Mouse (Mus musculus): ENCODE data around the gene Rapgef5. TPM values are rescaled to one million over a fixed set of nuclear protein-coding genes. Genes with fewer than 3 reads are reported as not detected.

The Rapgef5 gene
- total RNA-seq, 1 experiment = 9.9 TPM

- Histone ChIP-seq H3K9me3 (ENCODE audit: control insufficient read depth, insufficient read depth, low read depth, low read length) (no peaks in the 10 kb centered on the region), H3K9ac (ENCODE audit: insufficient read depth, low read depth, low read length, poor library complexity, severe bottlenecking) (no peak overlapping the region), H3K4me1 (ENCODE audit: control insufficient read depth in 2 of 2, insufficient read depth in 2 of 2, low read length in 2 of 2, poor library complexity in 1 of 2) (no peaks in the 10 kb centered on the region), H3K27ac (ENCODE audit: insufficient read depth, low read depth, low read length, poor library complexity, severe bottlenecking) (no peak overlapping the region), H3K36me3 (ENCODE audit: control insufficient read depth, insufficient read depth, low read length, poor library complexity, severe bottlenecking) (no peaks in the 10 kb centered on the region), H3K4me3 (ENCODE audit: insufficient read depth in 1 of 2, low read depth in 1 of 2, low read length in 2 of 2, poor library complexity in 1 of 2, severe bottlenecking in 1 of 2) (no peak overlapping the region)
- in situ Hi-C loops (cut with MboI; ENCODE audit: low sequenced_read_pairs in 2 of 2, unreplicated experiment in 2 of 2) = no loop called here
- TF ChIP-seq ZNF384 (IDR thresholded peaks at IDR 0.05; ENCODE audit: low read depth, low read length) = no peak
- no peak for TF ChIP-seq CHD2 (IDR thresholded peaks at IDR 0.05; ENCODE audit: low read depth, low read length)
- TF ChIP-seq ZC3H11A (IDR thresholded peaks at IDR 0.05; ENCODE audit: borderline replicate concordance, low read depth, low read length) = no peak
- TF ChIP-seq HCFC1 (IDR thresholded peaks at IDR 0.05; ENCODE audit: borderline replicate concordance, insufficient read depth, low read length) = no peak
- TF ChIP-seq MAFK (IDR thresholded peaks at IDR 0.05; ENCODE audit: insufficient read depth, low read depth, low read length) = no peak
- no peak for DNase-seq (ENCODE audit: low read depth, low spot score)
Observed at GRCm38 (mm10) chr12:117553353-117553752, 37.1 kb downstream of the Rapgef5 start.

DNA sequence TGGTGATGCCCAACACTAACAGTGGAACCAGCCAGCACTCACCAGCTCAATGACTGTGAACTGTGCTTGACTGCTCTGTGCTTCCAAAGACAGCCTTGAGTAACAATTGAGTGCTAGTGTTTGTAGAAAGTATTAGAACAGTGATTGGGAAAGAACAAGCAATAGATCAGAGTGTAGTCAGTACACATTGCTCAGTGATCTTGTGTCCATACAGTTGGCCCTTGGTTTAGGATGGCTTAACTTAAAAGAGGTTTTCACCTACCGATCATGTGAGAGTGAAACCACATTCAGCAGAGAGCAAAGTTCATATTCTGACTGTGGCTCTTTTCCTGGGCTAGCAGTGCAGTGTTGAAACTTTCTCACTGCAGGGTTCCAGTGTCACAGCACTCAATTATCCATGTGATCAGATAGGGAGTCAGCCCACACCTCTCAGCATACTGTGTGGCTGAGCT, 38.4 kb downstream of the Rapgef5 start:
- H3K27ac ChIP-seq (ENCODE audit: insufficient read depth, low read depth, low read length, poor library complexity, severe bottlenecking) = no peak overlapping the region
- TF ChIP-seq ZNF384 (IDR thresholded peaks at IDR 0.05; ENCODE audit: low read depth, low read length) (no peak), HCFC1 (IDR thresholded peaks at IDR 0.05; ENCODE audit: borderline replicate concordance, insufficient read depth, low read length) (no peak), CHD2 (IDR thresholded peaks at IDR 0.05; ENCODE audit: low read depth, low read length) (no peak), MAFK (IDR thresholded peaks at IDR 0.05; ENCODE audit: insufficient read depth, low read depth, low read length) (no peak), ZC3H11A (IDR thresholded peaks at IDR 0.05; ENCODE audit: borderline replicate concordance, low read depth, low read length) (no peak)
- DNase-seq (ENCODE audit: low read depth, low spot score) = no peak
- H3K9me3 ChIP-seq (ENCODE audit: control insufficient read depth, insufficient read depth, low read depth, low read length) = no peaks in the 10 kb centered on the region
- no peak overlapping the region for H3K4me3 ChIP-seq (ENCODE audit: insufficient read depth in 1 of 2, low read depth in 1 of 2, low read length in 2 of 2, poor library complexity in 1 of 2, severe bottlenecking in 1 of 2)
- no peaks in the 10 kb centered on the region for H3K4me1 ChIP-seq (ENCODE audit: control insufficient read depth in 2 of 2, insufficient read depth in 2 of 2, low read length in 2 of 2, poor library complexity in 1 of 2)
- in situ Hi-C loops (cut with MboI; ENCODE audit: low sequenced_read_pairs in 2 of 2, unreplicated experiment in 2 of 2) = no loop called here
- no peak overlapping the region for H3K9ac ChIP-seq (ENCODE audit: insufficient read depth, low read depth, low read length, poor library complexity, severe bottlenecking)
- no peaks in the 10 kb centered on the region for H3K36me3 ChIP-seq (ENCODE audit: control insufficient read depth, insufficient read depth, low read length, poor library complexity, severe bottlenecking)

- TF ChIP-seq ZNF384 (IDR thresholded peaks at IDR 0.05; ENCODE audit: low read depth, low read length) (no peak), ZC3H11A (IDR thresholded peaks at IDR 0.05; ENCODE audit: borderline replicate concordance, low read depth, low read length) (no peak), CHD2 (IDR thresholded peaks at IDR 0.05; ENCODE audit: low read depth, low read length) (no peak), MAFK (IDR thresholded peaks at IDR 0.05; ENCODE audit: insufficient read depth, low read depth, low read length) (no peak), HCFC1 (IDR thresholded peaks at IDR 0.05; ENCODE audit: borderline replicate concordance, insufficient read depth, low read length) (no peak)
- in situ Hi-C loops (cut with MboI; ENCODE audit: low sequenced_read_pairs in 2 of 2, unreplicated experiment in 2 of 2) = no loop called here
- H3K9me3 ChIP-seq (ENCODE audit: control insufficient read depth, insufficient read depth, low read depth, low read length) = no peaks in the 10 kb centered on the region
Observed at GRCm38 (mm10) chr12:117560450-117560849, 44.2 kb downstream of the Rapgef5 start.

GRCm38 (mm10) chr12:117561411-117562059, 45.3 kb downstream of the Rapgef5 start:
- Histone ChIP-seq H3K36me3 (ENCODE audit: control insufficient read depth, insufficient read depth, low read length, poor library complexity, severe bottlenecking) (peaks cover 2% of the 10 kb centered on the region; the same call in 1 of the 2 replicates), H3K27ac (ENCODE audit: insufficient read depth, low read depth, low read length, poor library complexity, severe bottlenecking) (no peak overlapping the region), H3K9me3 (ENCODE audit: control insufficient read depth, insufficient read depth, low read depth, low read length) (no peaks in the 10 kb centered on the region), H3K4me1 (ENCODE audit: control insufficient read depth in 2 of 2, insufficient read depth in 2 of 2, low read length in 2 of 2, poor library complexity in 1 of 2) (no peaks in the 10 kb centered on the region), H3K4me3 (ENCODE audit: insufficient read depth in 1 of 2, low read depth in 1 of 2, low read length in 2 of 2, poor library complexity in 1 of 2, severe bottlenecking in 1 of 2) (no peak overlapping the region), H3K9ac (ENCODE audit: insufficient read depth, low read depth, low read length, poor library complexity, severe bottlenecking) (no peak overlapping the region)
- TF ChIP-seq ZNF384 (IDR thresholded peaks at IDR 0.05; ENCODE audit: low read depth, low read length) (no peak), MAFK (IDR thresholded peaks at IDR 0.05; ENCODE audit: insufficient read depth, low read depth, low read length) (no peak), HCFC1 (IDR thresholded peaks at IDR 0.05; ENCODE audit: borderline replicate concordance, insufficient read depth, low read length) (no peak), CHD2 (IDR thresholded peaks at IDR 0.05; ENCODE audit: low read depth, low read length) (no peak), ZC3H11A (IDR thresholded peaks at IDR 0.05; ENCODE audit: borderline replicate concordance, low read depth, low read length) (no peak)
- no peak for DNase-seq (ENCODE audit: low read depth, low spot score)
- in situ Hi-C loops (cut with MboI; ENCODE audit: low sequenced_read_pairs in 2 of 2, unreplicated experiment in 2 of 2) = no loop called here

More at GRCm38 (mm10) chr12:117560450-117560849, 44.2 kb downstream of the Rapgef5 start:
- H3K4me1 ChIP-seq (ENCODE audit: control insufficient read depth in 2 of 2, insufficient read depth in 2 of 2, low read length in 2 of 2, poor library complexity in 1 of 2) = no peaks in the 10 kb centered on the region
- no peak overlapping the region for H3K27ac ChIP-seq (ENCODE audit: insufficient read depth, low read depth, low read length, poor library complexity, severe bottlenecking)
- no peak overlapping the region for H3K9ac ChIP-seq (ENCODE audit: insufficient read depth, low read depth, low read length, poor library complexity, severe bottlenecking)
- H3K36me3 ChIP-seq (ENCODE audit: control insufficient read depth, insufficient read depth, low read length, poor library complexity, severe bottlenecking) = peaks cover 2% of the 10 kb centered on the region; the same call in 1 of the 2 replicates
- no peak for DNase-seq (ENCODE audit: low read depth, low spot score)
- H3K4me3 ChIP-seq (ENCODE audit: insufficient read depth in 1 of 2, low read depth in 1 of 2, low read length in 2 of 2, poor library complexity in 1 of 2, severe bottlenecking in 1 of 2) = no peak overlapping the region
